Mouse (Mus musculus) WW6 (cell line): ENCODE measurements around the gene Bpgm.

Source experiments
- DNase-seq: peaks from one replicate; pipeline ENCODE4 v3.0.0-alpha.2; 2013; ENCODE audit warnings: low read depth, low spot score

Gene Bpgm

GRCm38 (mm10) chr6:34475974-34476794, at the start of gene Bpgm:
TSS of gene Bpgm (plus strand) at chr6:34476207.
- peak; percentile 90 for DNase-seq

- DNase-seq: no peak
These were observed 37.0 kb upstream of the Bpgm start for GRCm38 (mm10) chr6:34439006-34439405.

- no peak for DNase-seq
These were observed 34.3 kb upstream of the Bpgm start for GRCm38 (mm10) chr6:34441556-34442257.

GRCm38 (mm10) chr6:34443791-34444190, 32.2 kb upstream of the Bpgm start:
- DNase-seq: no peak

- DNase-seq: peak; percentile 42
These were observed 28.0 kb upstream of the Bpgm start for GRCm38 (mm10) chr6:34447961-34448360.

- no peak for DNase-seq
These were observed 27.3 kb upstream of the Bpgm start for GRCm38 (mm10) chr6:34448696-34449095.

- DNase-seq: no peak
These were observed 22.8 kb upstream of the Bpgm start for GRCm38 (mm10) chr6:34452963-34453770.

GRCm38 (mm10) chr6:34459456-34459855, 16.6 kb upstream of the Bpgm start:
- DNase-seq: no peak

- no peak for DNase-seq
These were observed 15.4 kb upstream of the Bpgm start for GRCm38 (mm10) chr6:34460651-34461050.

GRCm38 (mm10) chr6:34463582-34463981, 12.4 kb upstream of the Bpgm start:
- DNase-seq: no peak

GRCm38 (mm10) chr6:34471434-34472110, 4.4 kb upstream of the Bpgm start:
- DNase-seq: no peak

- DNase-seq: no peak
These were observed 2.7 kb upstream of the Bpgm start for GRCm38 (mm10) chr6:34473346-34473745.

- DNase-seq: no peak
These were observed 2.0 kb upstream of the Bpgm start for GRCm38 (mm10) chr6:34474031-34474430.

GRCm38 (mm10) chr6:34475391-34475790, 616 bp upstream of the Bpgm start:
- no peak for DNase-seq

GRCm38 (mm10) chr6:34478036-34478435, 2.0 kb downstream of the Bpgm start:
- no peak for DNase-seq

GRCm38 (mm10) chr6:34478677-34479360, 2.8 kb downstream of the Bpgm start:
- DNase-seq: no peak

GRCm38 (mm10) chr6:34479531-34479930, 3.5 kb downstream of the Bpgm start:
- DNase-seq: no peak

GRCm38 (mm10) chr6:34480749-34481148, 4.7 kb downstream of the Bpgm start:
- no peak for DNase-seq

- no peak for DNase-seq
These were observed 5.3 kb downstream of the Bpgm start for GRCm38 (mm10) chr6:34481349-34481748.

GRCm38 (mm10) chr6:34482842-34483241, 6.8 kb downstream of the Bpgm start:
- DNase-seq: no peak

GRCm38 (mm10) chr6:34483390-34483789, 7.4 kb downstream of the Bpgm start:
- DNase-seq: no peak
